Mouse (Mus musculus): ENCODE results near the gene Chrna1.
A peak's percentile ranks its signal among the peaks of the same experiment; 100 is the strongest.

DNA sequence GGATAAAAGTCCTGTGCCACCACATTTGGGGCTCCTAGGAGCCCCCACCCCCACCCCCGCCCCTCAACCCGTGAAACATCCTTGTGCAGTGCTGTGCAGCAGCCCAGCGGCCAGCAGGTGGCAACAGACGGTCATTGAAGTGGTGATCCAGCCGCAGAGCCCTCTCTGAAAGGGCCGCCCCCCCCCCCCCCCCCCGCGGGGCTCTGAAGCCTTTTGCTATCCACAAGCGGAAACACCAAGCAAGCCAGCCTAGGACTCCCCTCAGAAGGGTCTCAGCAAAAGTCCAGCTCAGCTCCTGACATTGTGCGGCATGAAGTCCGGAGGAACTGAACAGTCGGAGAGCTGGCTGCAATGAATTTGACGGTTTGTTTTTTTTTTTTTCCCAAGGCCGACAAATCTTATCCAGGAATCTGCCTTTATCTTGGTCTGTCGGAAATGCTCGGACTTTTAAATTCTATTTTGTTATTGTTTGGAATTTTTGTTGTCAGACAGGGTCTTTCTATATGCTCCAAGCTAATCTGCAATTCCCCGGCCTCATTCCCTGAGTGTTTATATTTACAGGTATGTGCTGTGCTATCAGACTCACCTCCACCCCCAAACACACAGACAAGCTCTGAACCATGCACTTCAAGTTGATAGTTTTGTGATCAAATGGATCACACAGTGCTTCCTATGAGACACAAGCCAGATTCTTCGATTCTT, 4.7 kb upstream of the Chrna1 start:
- TF ChIP-seq CTCF (IDR thresholded peaks at IDR 0.05; ENCODE audit: low read depth, low read length) (peak; percentile 83), POLR2A (IDR thresholded peaks at IDR 0.05; ENCODE audit: borderline replicate concordance, low read depth, low read length) (no peak)
